Mouse (Mus musculus): Measurements from ENCODE around the gene Lrrn4cl. TPM values are rescaled to one million over a fixed set of nuclear protein-coding genes. Genes with fewer than 3 reads are reported as not detected.
A peak's percentile ranks its signal among the peaks of the same experiment; 100 is the strongest.

Lrrn4cl gene
- polyA plus RNA-seq, 1 experiment from 2014 or later = 3.1 TPM

- H3K27ac ChIP-seq = no peak overlapping the region
- ATAC-seq (ENCODE audit: insufficient number of reproducible peaks, low FRiP score, low TSS enrichment, low read depth) = no peak
- no peaks in the 10 kb centered on the region for H3K27me3 ChIP-seq
- WGBS = 24% methylated on average over 29 of the region's 29 CpGs
- peaks cover 17% of the 10 kb centered on the region for H3K36me3 ChIP-seq
- peak overlapping the region; percentile 43 for H3K4me3 ChIP-seq
- H3K9me3 ChIP-seq = no peaks in the 10 kb centered on the region
- peak overlapping the region; percentile 39; the same call in 1 of the 2 replicates for H3K9ac ChIP-seq
- H3K4me2 ChIP-seq = peak overlapping the region; percentile 61
- H3K4me1 ChIP-seq = peaks cover 32% of the 10 kb centered on the region
Measured at GRCm38 (mm10) chr19:8839908-8840791, 10.4 kb upstream of the Lrrn4cl start.

GRCm38 (mm10) chr19:8841012-8841411, 9.6 kb upstream of the Lrrn4cl start:
- no peak overlapping the region for H3K9ac ChIP-seq
- WGBS = 87% methylated on average over 7 of the region's 7 CpGs
- no peak overlapping the region for H3K27ac ChIP-seq
- no peaks in the 10 kb centered on the region for H3K9me3 ChIP-seq
- no peak for ATAC-seq (ENCODE audit: insufficient number of reproducible peaks, low FRiP score, low TSS enrichment, low read depth)
- peak overlapping the region; percentile 43 for H3K4me3 ChIP-seq
- H3K4me2 ChIP-seq = peak overlapping the region; percentile 61
- H3K4me1 ChIP-seq = peaks cover 32% of the 10 kb centered on the region
- H3K27me3 ChIP-seq = no peaks in the 10 kb centered on the region
- peaks cover 21% of the 10 kb centered on the region for H3K36me3 ChIP-seq

- no peak overlapping the region for H3K9ac ChIP-seq
- no peak overlapping the region for H3K4me3 ChIP-seq
- H3K4me1 ChIP-seq = peaks cover 32% of the 10 kb centered on the region
- WGBS = 79% methylated on average over 6 of the region's 6 CpGs
- ATAC-seq (ENCODE audit: insufficient number of reproducible peaks, low FRiP score, low TSS enrichment, low read depth) = no peak
- no peak overlapping the region for H3K4me2 ChIP-seq
- H3K9me3 ChIP-seq = no peaks in the 10 kb centered on the region
- no peaks in the 10 kb centered on the region for H3K27me3 ChIP-seq
- H3K27ac ChIP-seq = no peak overlapping the region
- H3K36me3 ChIP-seq = peaks cover 40% of the 10 kb centered on the region
Measured at GRCm38 (mm10) chr19:8842961-8843360, 7.6 kb upstream of the Lrrn4cl start.

- H3K9me3 ChIP-seq = no peaks in the 10 kb centered on the region
- 55% methylated on average over 5 of the region's 5 CpGs for WGBS
- no peak for ATAC-seq (ENCODE audit: insufficient number of reproducible peaks, low FRiP score, low TSS enrichment, low read depth)
- peak overlapping the region; percentile 35; the same call in 1 of the 2 replicates for H3K27ac ChIP-seq
- H3K4me1 ChIP-seq = peaks cover 17% of the 10 kb centered on the region
- no peak overlapping the region for H3K4me2 ChIP-seq
- no peak overlapping the region for H3K4me3 ChIP-seq
- H3K36me3 ChIP-seq = peaks cover 46% of the 10 kb centered on the region
- H3K27me3 ChIP-seq = no peaks in the 10 kb centered on the region
- H3K9ac ChIP-seq = no peak overlapping the region
Measured at GRCm38 (mm10) chr19:8844371-8845129, 6.0 kb upstream of the Lrrn4cl start.

- H3K27me3 ChIP-seq = no peaks in the 10 kb centered on the region
- no peaks in the 10 kb centered on the region for H3K9me3 ChIP-seq
- no peak overlapping the region for H3K27ac ChIP-seq
- no peak overlapping the region for H3K9ac ChIP-seq
- peaks cover 34% of the 10 kb centered on the region for H3K36me3 ChIP-seq
- ATAC-seq (ENCODE audit: insufficient number of reproducible peaks, low FRiP score, low TSS enrichment, low read depth) = no peak
- H3K4me2 ChIP-seq = no peak overlapping the region
- no peak overlapping the region for H3K4me3 ChIP-seq
- peaks cover 16% of the 10 kb centered on the region for H3K4me1 ChIP-seq
- 75% methylated on average over 5 of the region's 5 CpGs for WGBS
Measured at GRCm38 (mm10) chr19:8848356-8848755, 2.2 kb upstream of the Lrrn4cl start.

GRCm38 (mm10) chr19:8851639-8852038, 1.1 kb downstream of the Lrrn4cl start:
- H3K4me3 ChIP-seq = no peak overlapping the region
- H3K9me3 ChIP-seq = no peaks in the 10 kb centered on the region
- H3K4me1 ChIP-seq = peaks cover 16% of the 10 kb centered on the region
- 52% methylated on average over 7 of the region's 7 CpGs for WGBS
- H3K27ac ChIP-seq = no peak overlapping the region
- peaks cover 19% of the 10 kb centered on the region for H3K36me3 ChIP-seq
- no peak for ATAC-seq (ENCODE audit: insufficient number of reproducible peaks, low FRiP score, low TSS enrichment, low read depth)
- H3K9ac ChIP-seq = no peak overlapping the region
- no peaks in the 10 kb centered on the region for H3K27me3 ChIP-seq
- H3K4me2 ChIP-seq = no peak overlapping the region

- H3K27ac ChIP-seq = no peak overlapping the region
- H3K4me1 ChIP-seq = peaks cover 16% of the 10 kb centered on the region
- 43% methylated on average over 10 of the region's 10 CpGs for whole genome bisulfite sequencing
- H3K36me3 ChIP-seq = peaks cover 12% of the 10 kb centered on the region
- H3K9me3 ChIP-seq = no peaks in the 10 kb centered on the region
- no peak for ATAC-seq (ENCODE audit: insufficient number of reproducible peaks, low FRiP score, low TSS enrichment, low read depth)
- no peak overlapping the region for H3K4me2 ChIP-seq
- H3K9ac ChIP-seq = no peak overlapping the region
- H3K27me3 ChIP-seq = no peaks in the 10 kb centered on the region
- H3K4me3 ChIP-seq = no peak overlapping the region
Measured at GRCm38 (mm10) chr19:8852236-8852928, 1.8 kb downstream of the Lrrn4cl start.

GRCm38 (mm10) chr19:8853117-8853516, 2.5 kb downstream of the Lrrn4cl start:
- Histone ChIP-seq H3K4me3 (no peak overlapping the region), H3K36me3 (peaks cover 6% of the 10 kb centered on the region; the same call in 1 of the 2 replicates), H3K27me3 (no peaks in the 10 kb centered on the region), H3K27ac (no peak overlapping the region), H3K9ac (no peak overlapping the region), H3K9me3 (no peaks in the 10 kb centered on the region), H3K4me2 (no peak overlapping the region), H3K4me1 (peaks cover 16% of the 10 kb centered on the region)
- WGBS = 83% methylated on average over 3 of the region's 3 CpGs
- ATAC-seq (ENCODE audit: insufficient number of reproducible peaks, low FRiP score, low TSS enrichment, low read depth) = no peak

GRCm38 (mm10) chr19:8857689-8858088, 7.1 kb downstream of the Lrrn4cl start:
- 38% methylated on average over 4 of the region's 4 CpGs for WGBS
- Histone ChIP-seq H3K4me2 (no peak overlapping the region), H3K4me3 (no peak overlapping the region), H3K4me1 (no peaks in the 10 kb centered on the region), H3K36me3 (no peaks in the 10 kb centered on the region), H3K9me3 (no peaks in the 10 kb centered on the region), H3K27ac (no peak overlapping the region), H3K27me3 (no peaks in the 10 kb centered on the region), H3K9ac (no peak overlapping the region)
- ATAC-seq (ENCODE audit: insufficient number of reproducible peaks, low FRiP score, low TSS enrichment, low read depth) = no peak

- Histone ChIP-seq H3K9me3 (no peaks in the 10 kb centered on the region), H3K27me3 (no peaks in the 10 kb centered on the region), H3K4me3 (no peak overlapping the region), H3K4me1 (no peaks in the 10 kb centered on the region), H3K27ac (no peak overlapping the region), H3K9ac (no peak overlapping the region), H3K4me2 (no peak overlapping the region), H3K36me3 (no peaks in the 10 kb centered on the region)
- WGBS = 26% methylated on average over 1 of the region's 1 CpGs
- ATAC-seq (ENCODE audit: insufficient number of reproducible peaks, low FRiP score, low TSS enrichment, low read depth) = no peak
Measured at GRCm38 (mm10) chr19:8859018-8859417, 8.4 kb downstream of the Lrrn4cl start.

GRCm38 (mm10) chr19:8864265-8864664, 13.7 kb downstream of the Lrrn4cl start:
- ATAC-seq (ENCODE audit: insufficient number of reproducible peaks, low FRiP score, low TSS enrichment, low read depth) = no peak
- H3K27me3 ChIP-seq = no peaks in the 10 kb centered on the region

More at GRCm38 (mm10) chr19:8864265-8864664, 13.7 kb downstream of the Lrrn4cl start:
- no peaks in the 10 kb centered on the region for H3K36me3 ChIP-seq
- no peak overlapping the region for H3K9ac ChIP-seq
- no peaks in the 10 kb centered on the region for H3K9me3 ChIP-seq
- H3K4me3 ChIP-seq = no peak overlapping the region
- WGBS = 83% methylated on average over 6 of the region's 6 CpGs
- H3K4me2 ChIP-seq = no peak overlapping the region
- H3K27ac ChIP-seq = no peak overlapping the region
- H3K4me1 ChIP-seq = no peaks in the 10 kb centered on the region

Data from limb, embryonic 15.5 days (tissue).